In the genomic region with DNA sequence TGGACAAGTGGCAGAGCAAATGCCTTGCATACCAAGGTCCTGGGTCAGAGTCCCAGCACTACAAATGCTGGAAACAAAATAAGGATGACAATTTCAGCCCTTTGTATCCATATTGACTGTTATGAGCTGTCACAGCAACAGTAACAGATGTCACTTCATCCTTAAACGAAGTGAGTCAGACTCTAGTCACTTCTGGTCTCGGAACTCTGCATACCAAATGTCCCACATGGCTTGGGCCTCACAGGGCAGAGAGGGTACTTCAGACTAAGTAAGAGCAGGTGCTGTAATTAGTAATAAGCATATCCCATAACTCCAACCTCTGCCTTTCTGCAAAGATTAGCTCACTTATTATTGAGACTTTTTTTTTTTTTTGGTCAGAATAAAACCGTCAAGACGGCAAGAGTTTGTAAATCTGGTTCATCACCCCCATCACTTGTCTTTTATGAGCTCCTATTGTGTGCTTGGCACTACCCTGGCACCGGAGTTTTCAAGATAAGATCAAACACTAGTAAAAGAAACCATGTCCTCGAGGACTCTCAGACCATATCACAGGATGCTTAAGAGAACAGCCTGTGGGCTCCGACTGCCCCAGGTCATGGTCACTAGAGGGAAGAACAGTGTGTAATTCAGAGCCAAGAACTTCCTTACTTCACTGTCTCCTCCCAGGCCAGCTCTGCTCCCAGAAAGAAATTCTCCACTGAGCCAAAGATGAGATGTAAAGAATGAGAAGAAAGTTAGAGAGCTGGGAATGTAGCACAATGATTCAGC, we compare ENCODE assay signal across 23 mouse cellular contexts.
DNase-seq lines count a peak whose midpoint lies in the region; ATAC-seq lines count a peak whose summit lies in the region.
"Had no signal": no experiment of that assay in that cellular context is flagged by ENCODE, and none has a peak within 500 bp of the region (broad histone marks: within the 10 kb centered on the region; RNA-seq: fewer than 3 reads in every experiment).

No protein-coding gene starts in this region.

- no peaks in the 10 kb centered on the region for H3K36me3 ChIP-seq in lung, embryonic 15.5 days
- H3K36me3 ChIP-seq: embryonic facial prominence, embryonic 15.5 days; forebrain, embryonic 10.5 days; heart, embryonic 10.5 days; hindbrain, embryonic 12.5 days had no signal

- DNase-seq in lung, postnatal 10 days, result no peak
- DNase-seq in 416B (ENCODE audit: low read depth), result peak; percentile 43
- DNase-seq in lung, postnatal 25 days (ENCODE audit: low spot score), result peak; percentile 49
- DNase-seq in cerebellum, postnatal 4 days (ENCODE audit: low spot score in 2 of 2), result no peak
- DNase-seq in adrenal gland, adult 2 months, result no peak
- DNase-seq: adrenal gland, postnatal 10 days; cerebellum, adult 11-12 months; cerebellum, adult 9-11 months; embryo, embryonic 11 days; gastrocnemius, adult 2 months; gastrocnemius, postnatal 25 days; heart, postnatal 10 days; heart, postnatal 4 days had no signal

- no peaks in the 10 kb centered on the region for H3K9me3 ChIP-seq in lung, embryonic 15.5 days
- H3K9me3 ChIP-seq: embryonic facial prominence, embryonic 15.5 days; forebrain, embryonic 10.5 days; heart, embryonic 10.5 days; hindbrain, embryonic 12.5 days had no signal

- H3K4me2 ChIP-seq in lung, embryonic 15.5 days, result no peak overlapping the region
- H3K4me2 ChIP-seq: embryonic facial prominence, embryonic 15.5 days; hindbrain, embryonic 12.5 days had no signal

- H3K27me3 ChIP-seq in lung, embryonic 15.5 days, result no peaks in the 10 kb centered on the region
- H3K27me3 ChIP-seq: CH12.LX; embryonic facial prominence, embryonic 15.5 days; hindbrain, embryonic 12.5 days had no signal

- H3K4me3 ChIP-seq in lung, embryonic 15.5 days, result no peak overlapping the region
- H3K4me3 ChIP-seq: embryonic facial prominence, embryonic 15.5 days; erythroblast, embryonic 14.5 days; forebrain, embryonic 10.5 days; gastrocnemius, adult 2 months; heart, embryonic 10.5 days; hindbrain, embryonic 12.5 days had no signal

- peaks cover 27% of the 10 kb centered on the region for H3K4me1 ChIP-seq in lung, embryonic 15.5 days
- H3K4me1 ChIP-seq: embryonic facial prominence, embryonic 15.5 days; hindbrain, embryonic 12.5 days had no signal

- peak overlapping the region; percentile 49 for H3K27ac ChIP-seq in lung, embryonic 15.5 days
- H3K27ac ChIP-seq: embryonic facial prominence, embryonic 15.5 days; forebrain, embryonic 10.5 days; heart, embryonic 10.5 days; hindbrain, embryonic 12.5 days had no signal

- H3K9ac ChIP-seq in lung, embryonic 15.5 days, result no peak overlapping the region
- H3K9ac ChIP-seq: embryonic facial prominence, embryonic 15.5 days; hindbrain, embryonic 12.5 days had no signal

- 48% methylated on average over 7 of the region's 7 CpGs for WGBS in lung, embryonic 15.5 days

- no peak for ATAC-seq in lung, embryonic 15.5 days (ENCODE audit: borderline replicate concordance, extremely low read depth, low FRiP score, low TSS enrichment)
- ATAC-seq: forebrain, embryonic 14.5 days; hindbrain, embryonic 16.5 days; inflammation-experienced regulatory T-cells, adult 6 months had no signal

Comparison
In these comparisons a context has a peak if more than half of its experiments do, and no peak if none do; other contexts are left out.
1. DNase-seq: peak in 416B (single experiment) and lung, postnatal 25 days (single experiment); none in lung, postnatal 10 days (single experiment), cerebellum, postnatal 4 days (0 of 2) and adrenal gland, adult 2 months (single experiment).